Mouse (Mus musculus): ENCODE data around the gene Nin.
A peak's percentile ranks its signal among the peaks of the same experiment; 100 is the strongest.
"Not testable (repeated sequence)": the region's sequence is repeated elsewhere in the genome, so short reads cannot be mapped to it uniquely, and the experiment has no call there.

Nin gene

GRCm38 (mm10) chr12:70113351-70113750 lies at the start of gene Nin:
Nin (minus strand) TSS chr12:70113717.
- no peak for DNase-seq (ENCODE audit: low spot score)

GRCm38 (mm10) chr12:70161057-70161456 lies 47.5 kb upstream of the Nin start:
- DNase-seq (ENCODE audit: low spot score) = no peak

- DNase-seq (ENCODE audit: low spot score) = no peak
Measured at GRCm38 (mm10) chr12:70157292-70158066, 44.0 kb upstream of the Nin start.

GRCm38 (mm10) chr12:70156222-70156621 lies 42.7 kb upstream of the Nin start:
- DNase-seq (ENCODE audit: low spot score) = no peak

- DNase-seq (ENCODE audit: low spot score) = no peak
Measured at GRCm38 (mm10) chr12:70153842-70154241, 40.3 kb upstream of the Nin start, which contains the start of gene Abhd12b. Abhd12b (plus strand) TSS chr12:70154142.

GRCm38 (mm10) chr12:70148631-70149265 lies 35.2 kb upstream of the Nin start:
- no peak for DNase-seq (ENCODE audit: low spot score)

- no peak for DNase-seq (ENCODE audit: low spot score)
Measured at GRCm38 (mm10) chr12:70147986-70148630, 34.6 kb upstream of the Nin start.

- DNase-seq (ENCODE audit: low spot score) = no peak
Measured at GRCm38 (mm10) chr12:70145586-70145985, 32.1 kb upstream of the Nin start.

- DNase-seq (ENCODE audit: low spot score) = peak; percentile 46
Measured at GRCm38 (mm10) chr12:70144637-70145448, 31.3 kb upstream of the Nin start.

- DNase-seq (ENCODE audit: low spot score) = not testable (repeated sequence)
Measured at GRCm38 (mm10) chr12:70144106-70144587, 30.6 kb upstream of the Nin start.

GRCm38 (mm10) chr12:70140993-70141576 lies 27.6 kb upstream of the Nin start:
- no peak for DNase-seq (ENCODE audit: low spot score)

GRCm38 (mm10) chr12:70140542-70140941 lies 27.0 kb upstream of the Nin start:
- no peak for DNase-seq (ENCODE audit: low spot score)

GRCm38 (mm10) chr12:70139871-70140270 lies 26.4 kb upstream of the Nin start:
- no peak for DNase-seq (ENCODE audit: low spot score)

GRCm38 (mm10) chr12:70137626-70138025 lies 24.1 kb upstream of the Nin start:
- no peak for DNase-seq (ENCODE audit: low spot score)

GRCm38 (mm10) chr12:70137095-70137494 lies 23.6 kb upstream of the Nin start:
- DNase-seq (ENCODE audit: low spot score) = no peak

GRCm38 (mm10) chr12:70136185-70136756 lies 22.8 kb upstream of the Nin start:
- no peak for DNase-seq (ENCODE audit: low spot score)

- DNase-seq (ENCODE audit: low spot score) = no peak
Measured at GRCm38 (mm10) chr12:70134627-70135235, 21.2 kb upstream of the Nin start.

- no peak for DNase-seq (ENCODE audit: low spot score)
Measured at GRCm38 (mm10) chr12:70131042-70131675, 17.6 kb upstream of the Nin start.

- no peak for DNase-seq (ENCODE audit: low spot score)
Measured at GRCm38 (mm10) chr12:70129105-70129504, 15.6 kb upstream of the Nin start.

- DNase-seq (ENCODE audit: low spot score) = no peak
Measured at GRCm38 (mm10) chr12:70126626-70127025, 13.1 kb upstream of the Nin start.

Data from left cerebral cortex, adult 11 months (tissue).